Mouse (Mus musculus): ENCODE measurements at regions not wholly inside any gene's neighbourhood (a gene's known extent, or its start where the extent isn't known, plus 50 kb on each side); places are given as distances from the start of the nearest gene placed in this dataset.

DNA sequence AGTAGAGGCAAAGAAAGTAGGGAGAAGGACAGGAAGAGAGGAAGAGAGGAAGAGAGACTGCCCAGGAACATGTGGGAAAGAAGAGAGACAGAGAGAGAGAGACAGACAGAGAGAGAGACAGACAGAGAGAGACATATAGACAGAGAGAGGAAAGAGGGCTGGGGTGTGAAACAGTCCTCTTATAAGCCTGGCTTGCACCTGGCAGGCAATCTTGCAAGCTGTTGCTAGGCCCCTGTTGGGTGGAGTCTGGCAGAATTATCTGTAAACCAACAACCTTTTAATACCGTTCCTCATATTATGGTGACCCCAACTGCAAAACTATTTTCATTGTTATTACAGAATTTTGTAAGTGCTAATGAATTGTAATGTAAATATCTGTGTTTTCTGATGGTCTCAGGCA lies 72.2 kb downstream of the Car2 start:
- TF ChIP-seq EP300 (IDR thresholded peaks at IDR 0.05; ENCODE audit: low read depth), result no peak
- TF ChIP-seq CTCF (IDR thresholded peaks at IDR 0.05; ENCODE audit: low read depth), result no peak

Data from heart, postnatal 0 days (tissue).